Mouse (Mus musculus) CH12.LX (cell line): ENCODE measurements around the gene Mlec. TPM values are rescaled to one million over a fixed set of nuclear protein-coding genes. Genes with fewer than 3 reads are reported as not detected.

Experiments
- DNase-seq: peaks from one replicate; pipeline ENCODE4 v3.0.0-alpha.2; 2013; ENCODE audit errors: extremely low read depth
- H3K27ac ChIP-seq: 2 replicates; pipeline ENCODE4 v1.5.1; 2012; ENCODE audit warnings: low read depth, mild to moderate bottlenecking, control low read depth, moderate library complexity; ENCODE audit not compliant: insufficient read depth
- H3K27me3 ChIP-seq: replicated peaks from 2 replicates; pipeline ENCODE3; 2012; ENCODE audit warnings: inconsistent platforms
- H3K36me3 ChIP-seq, 2 experiments: replicated peaks in 1 of 2; 2 replicates each; pipeline versions ENCODE3 to v1.6.1; 2012; ENCODE audit warnings: inconsistent platforms in 1 of 2, low read length in 1 of 2, mild to moderate bottlenecking in 1 of 2, mixed read lengths in 1 of 2, moderate library complexity in 1 of 2; ENCODE audit not compliant: control insufficient read depth in 1 of 2, insufficient read depth in 1 of 2
- H3K4me1 ChIP-seq, 2 experiments: 2 replicates each; pipeline ENCODE4 v1.6.1; 2012; ENCODE audit warnings: inconsistent platforms in 1 of 2, moderate library complexity in 1 of 2; ENCODE audit not compliant: insufficient read depth in 2 of 2, control insufficient read depth in 1 of 2
- H3K4me2 ChIP-seq: 2 replicates; pipeline ENCODE4 v1.6.1; 2012; ENCODE audit warnings: low read depth, mild to moderate bottlenecking, control low read depth; ENCODE audit not compliant: poor library complexity, insufficient read depth, severe bottlenecking
- H3K4me3 ChIP-seq, 3 experiments: fragments of 150-350 bp in 1 of 3; sonication (generic) in 1 of 3; replicated peaks in 1 of 3; 2 replicates each; pipeline versions ENCODE3 to v1.5.1; 2011 to 2012; ENCODE audit warnings: low read depth in 2 of 3, low read length in 2 of 3, mild to moderate bottlenecking in 2 of 3, moderate library complexity in 2 of 3, control low read depth in 1 of 3, improper control_type of control experiment in 1 of 3, inconsistent platforms in 1 of 3, mixed read lengths in 1 of 3; ENCODE audit not compliant: poor library complexity in 1 of 3
- H3K79me2 ChIP-seq: replicated peaks from 2 replicates; pipeline ENCODE4 v1.6.1; 2012; ENCODE audit warnings: mild to moderate bottlenecking, moderate library complexity; ENCODE audit not compliant: control insufficient read depth, poor library complexity, insufficient read depth, severe bottlenecking; ENCODE audit errors: extremely low read depth
- H3K9ac ChIP-seq: 2 replicates; pipeline ENCODE4 v1.6.1; 2012; ENCODE audit warnings: low read depth, mild to moderate bottlenecking, control low read depth, moderate library complexity; ENCODE audit not compliant: insufficient read depth
- H3K9me3 ChIP-seq: replicated peaks from 2 replicates; pipeline ENCODE3; 2012; ENCODE audit warnings: low read length, inconsistent platforms, mixed read lengths
- BHLHE40 ChIP-seq: IDR thresholded peaks from 2 replicates; pipeline ENCODE4 v1.6.1; 2011; ENCODE audit warnings: mild to moderate bottlenecking, low read depth, low read length, improper control_type of control experiment
- CHD1 ChIP-seq: IDR thresholded peaks from 2 replicates; pipeline ENCODE4 v1.6.1; 2012; ENCODE audit warnings: low read depth, low read length, improper control_type of control experiment, inconsistent platforms
- CHD2 ChIP-seq: IDR thresholded peaks from 2 replicates; pipeline ENCODE4 v1.6.1; 2011; ENCODE audit warnings: low read length, improper control_type of control experiment
- CTCF ChIP-seq, 2 experiments: IDR thresholded peaks in 1 of 2; conservative IDR thresholded peaks in 1 of 2; 2 replicates each; pipeline ENCODE4 v1.5.1; 2011 to 2012; ENCODE audit warnings: low read depth in 2 of 2, low read length in 2 of 2, improper control_type of control experiment in 1 of 2, inconsistent platforms in 1 of 2, mild to moderate bottlenecking in 1 of 2, moderate library complexity in 1 of 2
- E2F4 ChIP-seq: IDR thresholded peaks from 2 replicates; pipeline ENCODE4 v1.6.1; 2011; ENCODE audit warnings: low read depth, low read length, improper control_type of control experiment; ENCODE audit not compliant: insufficient replicate concordance
- ELF1 ChIP-seq: IDR thresholded peaks from 2 replicates; pipeline ENCODE4 v1.6.1; 2014; ENCODE audit warnings: low read depth, mild to moderate bottlenecking, inconsistent platforms, low read length, improper control_type of control experiment
- EP300 ChIP-seq: IDR thresholded peaks from 2 replicates; pipeline ENCODE4 v1.6.1; 2011; ENCODE audit warnings: low read length, improper control_type of control experiment
- ETS1 ChIP-seq: conservative IDR thresholded peaks from 2 replicates; pipeline ENCODE4 v1.6.1; 2012; ENCODE audit warnings: low read depth, mild to moderate bottlenecking, inconsistent platforms, low read length, improper control_type of control experiment, moderate library complexity
- GABPA ChIP-seq: IDR thresholded peaks from 2 replicates; pipeline ENCODE4 v1.6.1; 2012; ENCODE audit warnings: low read depth, low read length, improper control_type of control experiment, inconsistent platforms; ENCODE audit not compliant: insufficient replicate concordance
- HCFC1 ChIP-seq: IDR thresholded peaks from 2 replicates; pipeline ENCODE4 v1.6.1; 2012; ENCODE audit warnings: low read depth, mild to moderate bottlenecking, inconsistent platforms, low read length, improper control_type of control experiment
- IRF4 ChIP-seq: IDR thresholded peaks from 2 replicates; pipeline ENCODE4 v1.6.1; 2014; ENCODE audit warnings: low read depth, mild to moderate bottlenecking, inconsistent platforms, low read length, improper control_type of control experiment
- JUN ChIP-seq: IDR thresholded peaks from 2 replicates; pipeline ENCODE4 v1.6.1; 2011; ENCODE audit warnings: low read depth, mild to moderate bottlenecking, low read length, improper control_type of control experiment, moderate library complexity; ENCODE audit not compliant: insufficient read depth
- JUND ChIP-seq: conservative IDR thresholded peaks from 2 replicates; pipeline ENCODE4 v1.6.1; 2011; ENCODE audit warnings: low read depth, low read length, improper control_type of control experiment
- KAT2A ChIP-seq: IDR thresholded peaks from 2 replicates; pipeline ENCODE4 v1.6.1; 2012; ENCODE audit warnings: low read length, improper control_type of control experiment, inconsistent platforms; ENCODE audit not compliant: insufficient replicate concordance
- MAFK ChIP-seq: IDR thresholded peaks from 2 replicates; pipeline ENCODE4 v1.6.1; 2011; ENCODE audit warnings: low read length, improper control_type of control experiment; ENCODE audit not compliant: insufficient replicate concordance
- MAX ChIP-seq: IDR thresholded peaks from 2 replicates; pipeline ENCODE4 v1.6.1; 2011; ENCODE audit warnings: low read length, improper control_type of control experiment
- MAZ ChIP-seq: IDR thresholded peaks from 2 replicates; pipeline ENCODE4 v1.6.1; 2012; ENCODE audit warnings: low read depth, mild to moderate bottlenecking, inconsistent platforms, low read length, improper control_type of control experiment, moderate library complexity
- MEF2A ChIP-seq: IDR thresholded peaks from 2 replicates; pipeline ENCODE4 v1.6.1; 2014; ENCODE audit warnings: low read depth, mild to moderate bottlenecking, inconsistent platforms, low read length, improper control_type of control experiment, borderline replicate concordance
- MXI1 ChIP-seq: IDR thresholded peaks from 2 replicates; pipeline ENCODE4 v1.6.1; 2011; ENCODE audit warnings: mild to moderate bottlenecking, low read depth, low read length, improper control_type of control experiment
- MYC ChIP-seq: IDR thresholded peaks from 2 replicates; pipeline ENCODE4 v1.6.1; 2011; ENCODE audit warnings: low read depth, mild to moderate bottlenecking, improper control_type of control experiment, low read length
- NELFE ChIP-seq: IDR thresholded peaks from 2 replicates; pipeline ENCODE4 v1.6.1; 2011; ENCODE audit warnings: low read depth, low read length, improper control_type of control experiment
- NRF1 ChIP-seq: IDR thresholded peaks from 2 replicates; pipeline ENCODE4 v1.6.1; 2014; ENCODE audit warnings: low read depth, mild to moderate bottlenecking, inconsistent platforms, low read length, improper control_type of control experiment, moderate library complexity
- PAX5 ChIP-seq: IDR thresholded peaks from 2 replicates; pipeline ENCODE4 v1.6.1; 2012; ENCODE audit warnings: low read length, inconsistent platforms, mixed read lengths
- POLR2A ChIP-seq: IDR thresholded peaks from 2 replicates; pipeline ENCODE4 v1.6.1; 2011; ENCODE audit warnings: low read depth, mild to moderate bottlenecking, improper control_type of control experiment, low read length
- POLR2AphosphoS2 ChIP-seq: IDR thresholded peaks from 2 replicates; pipeline ENCODE4 v1.6.1; 2011; ENCODE audit warnings: low read depth, low read length, improper control_type of control experiment
- RAD21 ChIP-seq: IDR thresholded peaks from 2 replicates; pipeline ENCODE4 v1.6.1; 2011; ENCODE audit warnings: low read depth, mild to moderate bottlenecking, low read length, improper control_type of control experiment, moderate library complexity
- RCOR1 ChIP-seq: conservative IDR thresholded peaks from 2 replicates; pipeline ENCODE4 v1.6.1; 2012; ENCODE audit warnings: low read depth, mild to moderate bottlenecking, inconsistent platforms, low read length, improper control_type of control experiment
- SIN3A ChIP-seq: IDR thresholded peaks from 2 replicates; pipeline ENCODE4 v1.6.1; 2012; ENCODE audit warnings: low read length, improper control_type of control experiment, inconsistent platforms
- SMC3 ChIP-seq: IDR thresholded peaks from 2 replicates; pipeline ENCODE4 v1.6.1; 2011; ENCODE audit warnings: low read depth, low read length, improper control_type of control experiment
- TBP ChIP-seq: conservative IDR thresholded peaks from 2 replicates; pipeline ENCODE4 v1.6.1; 2011; ENCODE audit warnings: low read depth, low read length, improper control_type of control experiment
- TCF12 ChIP-seq: IDR thresholded peaks from 2 replicates; pipeline ENCODE4 v1.6.1; 2014; ENCODE audit warnings: low read depth, mild to moderate bottlenecking, inconsistent platforms, low read length, improper control_type of control experiment
- UBTF ChIP-seq: IDR thresholded peaks from 2 replicates; pipeline ENCODE4 v1.6.1; 2012; ENCODE audit warnings: low read depth, mild to moderate bottlenecking, inconsistent platforms, low read length, improper control_type of control experiment, moderate library complexity
- USF1 ChIP-seq: IDR thresholded peaks from 2 replicates; pipeline ENCODE4 v1.6.1; 2014; ENCODE audit warnings: low read depth, mild to moderate bottlenecking, inconsistent platforms, low read length, improper control_type of control experiment
- USF2 ChIP-seq: conservative IDR thresholded peaks from 2 replicates; pipeline ENCODE4 v1.6.1; 2011; ENCODE audit warnings: low read depth, low read length, improper control_type of control experiment
- ZC3H11A ChIP-seq: IDR thresholded peaks from 2 replicates; pipeline ENCODE4 v1.6.1; 2012; ENCODE audit warnings: low read depth, mild to moderate bottlenecking, inconsistent platforms, low read length, improper control_type of control experiment
- ZMIZ1 ChIP-seq: IDR thresholded peaks from 2 replicates; pipeline ENCODE4 v1.6.1; 2012; ENCODE audit warnings: low read depth, mild to moderate bottlenecking, inconsistent platforms, low read length, improper control_type of control experiment
- ZNF384 ChIP-seq: IDR thresholded peaks from 2 replicates; pipeline ENCODE4 v1.6.1; 2012; ENCODE audit warnings: low read depth, low read length, improper control_type of control experiment, inconsistent platforms
- dilution Hi-C: fragments of 300-500 bp; cut with MboI; formaldehyde crosslinking; loops from 2 replicates; pipeline ENCODE4 v1.14.3; 2020; ENCODE audit warnings: low sequenced_read_pairs; ENCODE audit not compliant: extremely low pct_unique_long_range_greater_than_20kb, extremely low pct_ligation_motif_present
- in situ Hi-C: fragments of 300-500 bp; cut with MboI; formaldehyde crosslinking; loops from 3 replicates; pipeline ENCODE4 v1.14.3; 2019; ENCODE audit warnings: low sequenced_read_pairs, low pct_ligation_motif_present, low pct_unique_long_range_greater_than_20kb, mixed read lengths
- polyA plus RNA-seq: library from polyadenylated mRNA; unstranded; fragments of >175 nt; gene quantifications from 2 replicates; pipeline ENCODE4 v1.2.1, GENCODE M21; 2012; ENCODE audit warnings: low read depth; ENCODE audit not compliant: insufficient read length
- total RNA-seq, 2 experiments: library from RNA; depleted of rRNA; stranded (reverse); fragments of 300-350 nt in 1 of 2; fragments of >200 nt in 1 of 2; gene quantifications; 2 replicates each; pipeline ENCODE4 v1.2.3; 2012 to 2014

The Mlec gene
- total RNA-seq (2012; rRNA removed) (128 and 144 TPM in 2 replicates), total RNA-seq (2014; rRNA removed) (91.6 and 101 TPM in 2 replicates), polyA plus RNA-seq (143 and 164 TPM in 2 replicates)

- in situ Hi-C loops, result no loop called here
- H3K9ac ChIP-seq, result peak within 1 kb of the TSS; percentile 95
- H3K4me3 ChIP-seq, result peak within 1 kb of the TSS; percentile 91 to 98 (median 97)
- peak within 1 kb of the TSS; percentile 73 for H3K27ac ChIP-seq
- dilution Hi-C loops, result no loop called here
- H3K36me3 ChIP-seq, result peaks cover 3 to 19% of the 10 kb centered on the region in 2 experiments
- H3K27me3 ChIP-seq, result no peaks in the 10 kb centered on the region
- no peaks in the 10 kb centered on the region for H3K9me3 ChIP-seq
- DNase-seq, result peak; percentile 97
- H3K79me2 ChIP-seq, result peaks cover 46% of the 10 kb centered on the region
- H3K4me2 ChIP-seq, result peak within 1 kb of the TSS; percentile 94
- H3K4me1 ChIP-seq, result peaks cover 12 to 54% of the 10 kb centered on the region in 2 experiments
- peak; percentile 80; the same call in 1 of the 2 replicates for TF ChIP-seq MAX
- TF ChIP-seq MAZ, result peak; percentile 93
- TF ChIP-seq NELFE, result peak; percentile 79
- TF ChIP-seq CTCF (conservative IDR thresholded peaks at IDR 0.05 in 1 of 2, IDR thresholded peaks at IDR 0.05 in 1 of 2; ENCODE audit: low read depth in 2 of 2, low read length in 2 of 2), result no peak
- peak; percentile 63; the same call in 1 of the 2 replicates for TF ChIP-seq POLR2AphosphoS2
- no peak; the same call in 1 of the 2 replicates for TF ChIP-seq USF1
- no peak for TF ChIP-seq RCOR1
- no peak for TF ChIP-seq EP300
- TF ChIP-seq ZC3H11A, result no peak
- no peak for TF ChIP-seq TBP
- TF ChIP-seq ZMIZ1, result peak; percentile 57
- no peak for TF ChIP-seq RAD21
- 0 out of 2 replicates have a peak, but pooled peaks have one; percentile 25 for TF ChIP-seq ETS1
- TF ChIP-seq USF2, result no peak
- TF ChIP-seq SIN3A, result peak; percentile 89
- TF ChIP-seq MXI1, result peak; percentile 81
- TF ChIP-seq NRF1, result peak; percentile 44; the same call in 1 of the 2 replicates
- TF ChIP-seq MAFK, result 0 out of 2 replicates have a peak, but pooled peaks have one; percentile 5
- TF ChIP-seq HCFC1, result peak; percentile 87
- peak; percentile 61; the same call in 1 of the 2 replicates for TF ChIP-seq MYC
- peak; percentile 76 for TF ChIP-seq IRF4
- peak; percentile 60 for TF ChIP-seq TCF12
- no peak for TF ChIP-seq JUND
- TF ChIP-seq CHD1, result peak; percentile 98
- TF ChIP-seq PAX5, result no peak
- no peak for TF ChIP-seq SMC3
- TF ChIP-seq POLR2A, result peak; percentile 83
- no peak for TF ChIP-seq ZNF384
- TF ChIP-seq ELF1, result peak; percentile 95
- TF ChIP-seq E2F4, result no peak
- TF ChIP-seq UBTF, result peak; percentile 20; the same call in 1 of the 2 replicates
- TF ChIP-seq KAT2A, result no peak; the same call in 1 of the 2 replicates
- no peak; the same call in 1 of the 2 replicates for TF ChIP-seq GABPA
- peak; percentile 31; the same call in 1 of the 2 replicates for TF ChIP-seq BHLHE40
- TF ChIP-seq JUN, result no peak
- TF ChIP-seq MEF2A, result peak; percentile 80
- peak; percentile 83 for TF ChIP-seq CHD2
Observed at GRCm38 (mm10) chr5:115158040-115158983, at the start of gene Mlec. Gene Mlec, minus strand, starts transcription at chr5:115158179.
